Mouse (Mus musculus): ENCODE measurements around the gene Fgf15.

DNA sequence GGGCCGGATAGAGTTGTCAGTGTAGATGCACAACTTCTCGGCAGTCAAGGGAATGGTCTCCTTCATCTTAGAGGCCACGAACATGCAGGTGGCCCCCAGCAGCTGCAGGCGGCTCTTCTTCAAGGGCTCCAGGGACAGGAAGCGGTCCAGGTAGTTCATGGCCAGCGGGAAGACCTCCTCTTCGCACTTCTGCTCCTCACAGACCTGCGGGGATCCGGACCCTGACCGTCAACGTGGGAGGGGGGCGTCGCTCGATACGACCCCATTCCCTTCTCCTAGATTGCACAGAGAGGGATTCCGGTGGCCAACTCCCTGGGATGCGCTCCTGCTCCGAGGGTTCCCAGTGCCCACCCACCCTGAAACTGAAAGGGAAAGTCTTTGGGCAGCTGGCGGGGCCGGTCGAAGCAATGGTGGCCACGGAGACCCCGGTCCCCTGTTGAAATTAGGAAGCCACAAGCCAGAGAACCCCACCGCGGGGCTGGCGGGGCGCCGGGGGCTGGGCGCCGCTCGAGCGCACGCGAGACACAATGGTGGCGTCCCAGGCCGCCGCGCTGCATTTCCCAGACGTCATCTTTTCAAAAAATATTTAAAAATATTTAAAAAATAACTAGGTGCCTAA, 41.7 kb downstream of the Fgf15 start:
- TF ChIP-seq CTCF (IDR thresholded peaks at IDR 0.05; ENCODE audit: low read depth) (no peak), EP300 (optimal IDR thresholded peaks at IDR 0.05) (no peak)

Measured in stomach, postnatal 0 days (tissue).